Mouse (Mus musculus) forebrain, embryonic 11.5 days (tissue): ENCODE results near the gene Vmn2r20. TPM values are rescaled to one million over a fixed set of nuclear protein-coding genes. Genes with fewer than 3 reads are reported as not detected.
"Not testable (repeated sequence)": the region's sequence is repeated elsewhere in the genome, so short reads cannot be mapped to it uniquely, and the experiment has no call there.

Experiments
- ATAC-seq: fragments of 200-750 bp; cut with Nextera tagmentation; replicated peaks from 2 replicates; pipeline ENCODE4 v1.8.0; 2017; ENCODE audit warnings: moderate TSS enrichment; ENCODE audit not compliant: low FRiP score
- DNase-seq: peaks from one replicate; pipeline ENCODE4 v3.0.0-alpha.2; 2017; ENCODE audit warnings: low spot score
- H3K27ac ChIP-seq: fragments of 300-500 bp; sonication (generic); 2 replicates; pipeline ENCODE4 v1.5.1; 2014; ENCODE audit warnings: low read depth, low read length
- H3K27me3 ChIP-seq: fragments of 300-500 bp; sonication (generic); 2 replicates; pipeline ENCODE4 v1.6.1; 2014; ENCODE audit warnings: mild to moderate bottlenecking, low read length, mixed read lengths; ENCODE audit not compliant: control insufficient read depth, insufficient read depth
- H3K36me3 ChIP-seq: fragments of 300-500 bp; sonication (generic); 2 replicates; pipeline ENCODE4 v1.6.1; 2014; ENCODE audit warnings: mild to moderate bottlenecking, low read length, moderate library complexity, mixed read lengths; ENCODE audit not compliant: control insufficient read depth, insufficient read depth
- H3K4me1 ChIP-seq: fragments of 300-500 bp; sonication (generic); replicated peaks from 2 replicates; pipeline ENCODE4 v1.6.1; 2014; ENCODE audit warnings: low read length, mixed read lengths; ENCODE audit not compliant: control insufficient read depth, insufficient read depth
- H3K4me2 ChIP-seq: fragments of 300-500 bp; sonication (generic); 2 replicates; pipeline ENCODE4 v1.6.1; 2014; ENCODE audit warnings: low read depth, mild to moderate bottlenecking, low read length, moderate library complexity, mixed read lengths; ENCODE audit not compliant: severe bottlenecking
- H3K4me3 ChIP-seq: fragments of 300-500 bp; sonication (generic); 2 replicates; pipeline ENCODE4 v1.5.1; 2014; ENCODE audit warnings: low read depth, low read length
- H3K9ac ChIP-seq: fragments of 300-500 bp; sonication (generic); 2 replicates; pipeline ENCODE4 v1.6.1; 2014; ENCODE audit warnings: low read length
- H3K9me3 ChIP-seq: fragments of 300-500 bp; sonication (generic); 2 replicates; pipeline ENCODE4 v1.6.1; 2016; ENCODE audit warnings: low read length, mixed read lengths; ENCODE audit not compliant: control insufficient read depth
- WGBS: fragments of 180-500 bp; shearing (Covaris S2); extraction: QIAGEN DNeasy Blood & Tissue Kit; methylation state at CpG from one replicate; pipeline ENCODE4 v1.1.7; 2014; 5-methylcytosine and 5-hydroxymethylcytosine counted together
- polyA plus RNA-seq: library from polyadenylated mRNA; unstranded; fragments of >200 nt; fragmentation: Nextera tagmentation; extraction: Ambion mirVana; gene quantifications from 2 replicates; pipeline ENCODE4 v1.2.1, GENCODE M21; 2014

Vmn2r20 gene
- not detected in 2 replicates for polyA plus RNA-seq

- H3K9ac ChIP-seq, H3K4me1 ChIP-seq, H3K9me3 ChIP-seq, H3K27ac ChIP-seq, H3K36me3 ChIP-seq, DNase-seq, H3K4me3 ChIP-seq, ATAC-seq, H3K27me3 ChIP-seq, H3K4me2 ChIP-seq: not testable (repeated sequence)
- WGBS = no CpG with 5 or more reads among the region's 4 CpGs
These were observed at the start of gene Vmn2r20 for GRCm38 (mm10) chr6:123418016-123418415. Gene Vmn2r20, minus strand, starts transcription at chr6:123418116.

GRCm38 (mm10) chr6:123424413-123424812, 6.5 kb upstream of the Vmn2r20 start:
- ATAC-seq, H3K9me3 ChIP-seq, H3K4me2 ChIP-seq, H3K4me3 ChIP-seq, H3K27ac ChIP-seq, H3K9ac ChIP-seq, H3K4me1 ChIP-seq, H3K36me3 ChIP-seq, DNase-seq, H3K27me3 ChIP-seq: not testable (repeated sequence)
- WGBS = no CpG with 5 or more reads among the region's 1 CpGs

- H3K9me3 ChIP-seq, ATAC-seq, H3K4me1 ChIP-seq, DNase-seq, H3K36me3 ChIP-seq, H3K27ac ChIP-seq, H3K4me3 ChIP-seq, H3K27me3 ChIP-seq, H3K9ac ChIP-seq, H3K4me2 ChIP-seq: not testable (repeated sequence)
- WGBS = no CpG with 5 or more reads among the region's 8 CpGs
These were observed 10.8 kb downstream of the Vmn2r20 start for GRCm38 (mm10) chr6:123406918-123407665.

- not testable (repeated sequence) for H3K4me1 ChIP-seq, H3K9me3 ChIP-seq, H3K27ac ChIP-seq, H3K4me3 ChIP-seq, H3K36me3 ChIP-seq, H3K9ac ChIP-seq, H3K27me3 ChIP-seq, H3K4me2 ChIP-seq, ATAC-seq, DNase-seq
These were observed 29.1 kb downstream of the Vmn2r20 start for GRCm38 (mm10) chr6:123388824-123389223.

- 88% methylated on average over 1 of the region's 1 CpGs for WGBS
- Histone ChIP-seq H3K4me1 (no peaks in the 10 kb centered on the region), H3K4me2 (no peak overlapping the region), H3K9me3 (no peaks in the 10 kb centered on the region), H3K27ac (no peak overlapping the region), H3K9ac (no peak overlapping the region), H3K36me3 (no peaks in the 10 kb centered on the region), H3K27me3 (no peaks in the 10 kb centered on the region), H3K4me3 (no peak overlapping the region)
- ATAC-seq = no peak
- DNase-seq = no peak
These were observed 71.8 kb downstream of the Vmn2r20 start for GRCm38 (mm10) chr6:123346141-123346540.

GRCm38 (mm10) chr6:123340093-123340492, 77.8 kb downstream of the Vmn2r20 start:
- DNase-seq (no peak), ATAC-seq (no peak)
- Histone ChIP-seq H3K27me3 (no peaks in the 10 kb centered on the region), H3K9me3 (no peaks in the 10 kb centered on the region), H3K9ac (no peak overlapping the region), H3K36me3 (no peaks in the 10 kb centered on the region), H3K27ac (no peak overlapping the region), H3K4me1 (no peaks in the 10 kb centered on the region), H3K4me3 (no peak overlapping the region), H3K4me2 (no peak overlapping the region)

GRCm38 (mm10) chr6:123332503-123332902, 85.4 kb downstream of the Vmn2r20 start:
- ATAC-seq (no peak), DNase-seq (no peak)
- no peaks in the 10 kb centered on the region for H3K9me3 ChIP-seq
- no peak overlapping the region for H3K9ac ChIP-seq
- WGBS = 30% methylated on average over 2 of the region's 2 CpGs
- H3K4me1 ChIP-seq = no peaks in the 10 kb centered on the region
- H3K4me3 ChIP-seq = no peak overlapping the region
- no peak overlapping the region for H3K4me2 ChIP-seq
- no peak overlapping the region for H3K27ac ChIP-seq
- no peaks in the 10 kb centered on the region for H3K27me3 ChIP-seq
- H3K36me3 ChIP-seq = no peaks in the 10 kb centered on the region

Other genes with a start within 250 kb of the Vmn2r20 start
- gene Clec4b2, start 245.2 kb downstream of the Vmn2r20 start, polyA plus RNA-seq = not detected in 2 replicates
- gene Clec4n, start 188.3 kb downstream of the Vmn2r20 start, polyA plus RNA-seq = 0.23 TPM in 1 of 2 replicates, not detected in the other
- gene Clec4d, start 156.0 kb downstream of the Vmn2r20 start, polyA plus RNA-seq = not detected in 2 replicates
- not detected in 2 replicates for gene Clec4e, start 128.2 kb downstream of the Vmn2r20 start, polyA plus RNA-seq
- not detected in 2 replicates for gene Vmn2r19, start 109.8 kb downstream of the Vmn2r20 start, polyA plus RNA-seq
- gene Vmn2r21, start 115.3 kb upstream of the Vmn2r20 start, polyA plus RNA-seq = not detected in 2 replicates
- not detected in 2 replicates for gene Vmn2r22, start 232.6 kb upstream of the Vmn2r20 start, polyA plus RNA-seq